Mouse (Mus musculus) WW6 (cell line): ENCODE measurements around the gene Hsdl2.
"Not testable (repeated sequence)": the region's sequence is repeated elsewhere in the genome, so short reads cannot be mapped to it uniquely, and the experiment has no call there.

Experiments used
- DNase-seq: peaks from one replicate; pipeline ENCODE4 v3.0.0-alpha.2; 2013; ENCODE audit warnings: low read depth, low spot score

Hsdl2 gene

DNA sequence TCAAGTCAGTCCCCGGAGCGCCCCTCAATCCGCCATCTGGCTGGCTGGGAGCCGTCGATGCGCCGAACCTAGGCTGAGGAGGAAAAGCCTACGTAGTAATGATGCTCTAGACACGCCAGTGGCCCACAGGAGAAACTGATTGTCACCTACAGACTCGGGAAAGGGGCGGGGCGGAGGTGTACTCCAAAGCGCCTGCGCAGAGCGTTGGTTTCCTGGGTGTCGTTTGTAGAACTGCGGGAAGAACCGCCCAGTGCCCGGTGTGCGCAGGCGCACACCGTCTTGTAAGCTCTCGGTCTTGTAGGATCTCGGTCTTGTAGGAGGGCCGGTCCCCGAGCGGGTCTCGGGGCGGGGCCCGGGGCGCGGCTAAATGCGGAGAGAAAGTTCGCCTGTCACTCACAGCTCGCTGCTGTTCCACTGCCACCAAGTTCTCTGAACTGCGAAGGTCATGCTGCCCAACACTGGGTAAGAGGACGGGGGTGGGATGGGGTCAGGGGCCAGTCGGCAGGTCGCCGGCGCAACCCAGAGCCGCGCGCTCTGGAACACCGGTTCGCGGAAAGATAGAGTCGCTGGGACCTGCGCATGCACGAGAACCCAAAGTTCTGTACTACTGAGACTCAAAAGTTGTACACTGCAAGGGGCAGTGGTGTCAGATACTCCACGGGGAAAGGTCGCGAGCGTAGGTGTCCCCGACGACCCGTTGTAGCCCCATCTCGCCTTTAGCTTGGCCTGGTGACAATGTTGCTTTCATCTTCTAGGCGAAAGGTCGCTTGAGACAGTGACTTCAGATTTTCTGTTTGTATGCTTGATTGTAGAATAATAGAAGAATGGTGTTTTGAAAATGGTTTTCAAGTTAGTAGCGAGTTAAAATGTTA lies at the start of gene Hsdl2:
Gene Hsdl2 (plus strand): TSS at position 250 of the 872 bp plus-strand sequence.
- peak; percentile 97 for DNase-seq

DNA sequence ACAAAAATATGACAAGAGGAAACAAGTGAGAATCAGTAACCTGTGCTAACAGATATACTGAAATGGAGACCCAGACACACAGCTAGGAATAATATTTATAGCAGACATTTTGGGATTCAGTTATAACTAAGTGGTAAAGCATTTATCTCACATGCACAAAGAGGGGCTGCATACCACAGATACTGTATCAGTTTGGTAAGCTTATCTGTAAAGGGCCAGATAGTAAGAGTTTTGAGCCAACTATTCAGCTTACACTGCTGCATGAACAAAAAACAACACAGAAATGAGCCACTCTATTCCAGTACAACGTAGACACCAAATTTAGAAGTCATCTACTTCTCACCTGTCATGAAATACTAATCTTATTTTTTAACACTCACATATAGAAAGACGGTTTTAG lies 48.1 kb upstream of the Hsdl2 start:
- DNase-seq, result no peak

DNA sequence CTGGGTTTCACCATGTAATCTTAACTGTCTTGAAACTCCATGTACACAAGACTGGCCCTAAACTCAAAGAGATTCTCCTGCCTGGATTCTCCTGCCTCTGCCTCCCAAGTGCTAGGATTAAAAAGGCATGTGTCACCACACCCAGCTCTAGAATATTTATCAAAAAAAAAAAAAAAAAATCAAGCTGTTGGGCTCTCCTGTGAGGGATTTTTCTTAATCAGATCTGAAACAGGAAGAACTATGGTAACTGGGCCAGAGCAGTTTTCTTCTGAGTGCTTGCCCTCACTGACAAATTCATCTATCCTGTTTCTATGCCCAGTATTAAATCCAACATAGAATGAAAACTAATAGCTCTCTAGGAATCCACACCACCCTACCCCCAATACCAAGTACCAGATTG lies 45.7 kb upstream of the Hsdl2 start:
- DNase-seq, result no peak

DNA sequence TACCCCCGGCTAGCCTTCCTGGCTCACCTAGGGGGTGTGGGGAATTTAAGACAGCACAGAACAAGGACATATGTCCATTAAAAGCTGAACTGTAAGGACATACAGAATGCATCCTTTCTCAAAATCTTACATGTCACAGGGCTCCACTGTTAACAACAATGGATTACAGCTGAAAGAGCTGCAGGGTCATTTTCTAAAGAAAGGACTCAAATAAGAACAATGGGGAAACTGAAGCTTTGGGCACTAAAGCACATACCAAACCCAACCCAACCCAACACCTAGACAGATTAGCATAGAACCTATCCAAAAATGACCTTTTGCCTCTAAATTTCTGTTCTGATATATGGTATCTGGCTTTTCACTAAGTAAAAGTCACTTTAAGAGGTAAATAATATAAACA lies 45.1 kb upstream of the Hsdl2 start:
- DNase-seq, result no peak

DNA sequence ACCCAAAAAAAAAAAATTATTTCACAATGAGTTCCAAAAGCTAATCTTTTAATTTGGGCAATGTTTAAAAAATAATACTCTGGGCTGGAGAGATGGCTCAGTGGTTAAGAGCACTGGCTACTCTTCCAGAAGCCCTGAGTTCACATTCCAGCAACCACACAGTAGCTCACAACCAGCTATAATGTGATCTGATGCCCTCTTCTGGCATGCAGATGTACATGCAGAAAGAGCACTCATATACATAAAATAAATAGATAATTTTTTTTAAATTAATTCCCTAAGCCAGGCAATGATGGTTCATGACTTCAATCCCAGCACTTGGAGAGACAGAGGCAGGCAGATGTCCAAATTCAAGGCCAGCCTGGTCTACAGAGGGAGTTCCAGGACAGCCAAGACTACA lies 38.4 kb upstream of the Hsdl2 start:
- no peak for DNase-seq

DNA sequence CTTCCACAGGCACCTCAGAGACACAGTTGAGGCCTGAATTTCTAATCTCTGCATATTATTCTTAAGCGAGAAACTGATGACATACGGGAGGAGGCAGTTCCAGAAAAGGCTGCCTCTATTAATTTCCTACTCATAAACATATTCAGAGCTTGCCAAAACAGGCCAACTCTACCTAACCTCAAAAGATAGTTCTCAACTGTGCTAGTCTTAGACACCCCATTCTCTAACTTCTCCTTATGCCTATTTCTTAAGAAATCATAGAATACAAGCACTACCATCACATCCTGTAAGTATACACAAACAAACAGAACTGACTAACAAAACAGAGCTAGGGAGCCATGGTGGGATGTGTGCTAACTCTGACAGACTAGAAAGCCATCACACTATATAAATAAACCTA lies 36.7 kb upstream of the Hsdl2 start:
- no peak for DNase-seq

DNA sequence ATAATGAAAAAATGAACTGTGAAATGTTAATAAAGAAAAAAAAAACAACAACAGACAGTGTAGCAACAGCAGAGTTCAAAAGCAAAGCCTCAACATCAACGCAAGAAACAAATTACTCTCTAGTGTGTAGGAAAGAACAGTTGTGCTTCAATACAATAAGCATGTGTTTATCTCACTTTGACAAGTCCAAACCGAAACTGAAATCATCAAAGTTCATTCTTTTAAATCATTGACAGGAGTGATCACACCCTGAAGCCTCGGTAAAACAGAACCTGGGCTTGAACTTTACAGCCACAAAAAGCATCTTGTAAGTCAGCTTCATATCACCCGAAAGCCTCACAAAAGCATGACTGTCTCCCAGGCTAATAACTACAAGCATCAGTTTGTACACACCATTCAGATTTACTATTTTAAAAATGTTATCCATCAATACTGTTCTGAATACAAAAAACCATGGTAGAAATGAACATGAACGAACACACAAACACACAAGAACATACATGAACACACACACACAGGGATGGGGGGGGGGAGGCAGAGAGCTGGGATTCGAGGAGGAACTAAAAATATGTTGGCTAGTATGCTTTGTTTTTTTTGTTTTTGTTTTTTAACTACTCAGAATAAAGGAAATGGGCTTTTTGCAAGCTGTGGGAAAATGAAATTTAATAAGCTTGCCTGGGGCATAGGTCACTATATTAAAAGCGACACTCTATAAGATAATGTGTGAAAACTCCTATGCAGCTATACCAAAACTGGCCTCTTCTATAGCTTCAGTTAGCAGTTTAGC lies 34.9 kb upstream of the Hsdl2 start:
- no peak for DNase-seq

DNA sequence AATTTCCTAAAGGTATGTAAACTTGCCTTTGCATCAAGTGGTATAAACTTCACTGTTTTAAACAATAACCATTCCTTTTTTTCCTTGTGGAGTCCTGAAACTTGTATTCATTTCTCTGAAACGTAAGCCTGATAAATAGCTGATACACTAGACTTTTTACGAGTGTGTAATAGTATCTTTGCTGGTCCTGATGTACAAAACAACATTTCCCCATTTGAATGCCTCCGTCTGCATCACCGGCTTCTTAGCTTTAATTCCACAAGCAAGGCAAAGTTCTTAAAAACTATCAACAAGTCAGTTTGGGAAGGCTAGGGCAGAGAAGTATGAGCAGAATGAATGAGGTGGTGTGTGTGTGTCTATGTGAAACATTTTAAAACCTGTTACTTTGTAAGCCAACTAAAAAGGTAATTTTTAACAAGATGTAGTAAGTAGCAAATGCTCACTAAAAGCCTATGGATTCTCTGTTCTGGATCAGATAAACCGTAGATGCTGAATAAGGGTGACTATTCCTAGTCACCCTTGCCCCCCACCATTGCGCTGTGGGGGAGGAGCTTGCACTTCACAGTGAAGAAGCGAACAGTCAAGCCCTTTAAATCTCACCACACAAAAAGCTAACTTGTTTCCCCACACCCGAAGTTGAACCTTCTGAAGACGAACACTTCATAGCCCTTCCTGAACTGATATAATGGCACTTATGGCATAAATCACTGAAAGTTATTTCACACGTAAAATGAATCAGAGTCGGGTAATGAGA lies 34.0 kb upstream of the Hsdl2 start:
- DNase-seq, result no peak

DNA sequence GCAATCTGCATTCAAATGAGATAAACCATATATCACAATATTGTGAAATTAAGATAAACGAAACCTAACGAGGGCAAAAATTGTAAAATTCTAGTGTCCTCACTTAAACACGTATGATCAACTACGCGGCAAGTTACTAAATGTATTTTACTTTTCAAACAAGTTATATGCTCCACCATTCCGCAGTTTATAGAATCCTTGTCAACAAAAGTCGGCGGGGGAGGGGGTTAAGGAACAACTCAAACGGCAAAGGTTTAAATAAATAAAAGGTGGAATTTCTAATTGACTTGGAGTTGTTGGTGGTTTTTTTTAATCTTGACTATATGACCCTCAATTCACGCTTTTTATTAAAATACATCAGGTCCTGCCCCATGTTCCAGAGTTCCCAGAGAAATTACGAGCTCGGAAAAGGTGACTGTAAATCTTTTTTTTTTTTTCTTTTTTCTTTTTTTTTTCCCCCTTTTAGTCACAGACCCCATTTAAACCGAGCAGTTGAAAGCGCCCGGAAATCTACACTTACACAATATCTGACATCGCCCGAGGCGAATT lies 33.3 kb upstream of the Hsdl2 start:
- DNase-seq, result no peak

DNA sequence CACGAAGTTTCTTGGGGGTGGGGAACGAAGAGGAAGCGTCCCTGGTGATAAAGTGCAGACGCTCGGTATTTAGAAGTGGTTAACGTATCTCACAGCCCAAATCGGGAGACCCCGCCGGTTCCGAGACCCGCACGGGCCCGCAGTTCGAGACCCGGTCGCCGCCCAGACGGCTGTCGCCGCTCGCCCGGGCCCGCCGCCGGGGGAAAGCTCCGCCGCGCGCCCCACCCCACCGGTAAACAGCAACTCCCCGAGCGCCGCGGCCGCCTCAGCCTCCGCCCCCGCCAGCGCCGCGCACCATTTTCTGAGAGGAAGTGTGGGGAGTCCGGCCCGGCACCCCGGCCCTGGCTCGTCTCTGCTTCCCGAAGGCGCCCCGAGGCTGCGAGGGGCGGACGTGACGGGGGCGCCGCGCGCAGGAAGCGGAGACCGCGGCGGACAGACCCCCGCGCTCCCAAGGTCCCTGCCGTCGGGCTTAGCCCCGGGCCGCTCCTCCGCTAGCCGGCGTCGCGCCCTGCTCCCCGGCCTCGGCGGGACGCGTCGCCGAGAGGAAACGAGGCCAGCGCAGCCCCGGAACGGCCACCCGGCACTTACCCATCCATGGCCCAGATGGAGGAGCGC lies 32.7 kb upstream of the Hsdl2 start:
- no peak for DNase-seq

DNA sequence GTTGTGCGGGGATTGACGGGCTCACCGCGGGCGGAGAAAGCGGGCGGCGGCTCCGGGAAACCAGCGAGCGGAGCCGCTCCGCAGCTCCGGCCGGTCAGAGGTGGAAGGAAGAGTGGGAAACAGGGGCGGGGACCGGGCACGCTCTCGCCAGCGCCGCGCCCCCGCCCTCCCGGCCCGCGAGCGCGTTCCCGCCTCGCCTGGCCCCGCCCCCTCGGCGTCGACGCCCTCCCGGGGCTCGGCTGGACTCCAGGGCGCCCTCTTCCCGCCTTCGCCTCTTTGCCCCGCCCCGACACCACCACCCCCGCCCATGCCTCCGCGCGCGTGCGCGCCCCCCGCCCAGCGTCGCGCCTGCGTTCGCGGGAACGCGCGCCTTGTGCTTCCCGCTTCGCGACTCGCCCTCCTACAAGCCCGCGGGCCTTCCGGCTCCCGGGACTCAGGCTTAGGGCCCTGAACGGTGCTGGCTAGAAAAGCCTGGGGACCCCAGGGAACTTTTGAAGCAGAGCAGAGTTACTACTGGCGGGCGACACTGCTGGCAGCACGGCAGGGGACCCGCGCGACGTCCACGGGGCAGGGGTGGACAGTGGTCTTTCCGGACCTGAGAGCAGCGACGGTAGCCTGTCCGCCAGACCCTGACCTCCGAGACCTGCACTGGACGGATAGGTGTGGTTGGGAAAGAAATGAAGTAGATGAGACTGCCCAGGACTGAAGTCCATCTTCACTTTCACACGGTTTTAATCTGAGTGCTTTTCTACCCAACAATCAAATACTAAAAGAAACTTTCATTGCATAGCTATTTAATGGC lies 32.0 kb upstream of the Hsdl2 start, which contains the start of gene Ptbp3:
Gene Ptbp3 (minus strand): TSS at position 190 of the 802 bp plus-strand sequence.
- DNase-seq, result peak; percentile 79

DNA sequence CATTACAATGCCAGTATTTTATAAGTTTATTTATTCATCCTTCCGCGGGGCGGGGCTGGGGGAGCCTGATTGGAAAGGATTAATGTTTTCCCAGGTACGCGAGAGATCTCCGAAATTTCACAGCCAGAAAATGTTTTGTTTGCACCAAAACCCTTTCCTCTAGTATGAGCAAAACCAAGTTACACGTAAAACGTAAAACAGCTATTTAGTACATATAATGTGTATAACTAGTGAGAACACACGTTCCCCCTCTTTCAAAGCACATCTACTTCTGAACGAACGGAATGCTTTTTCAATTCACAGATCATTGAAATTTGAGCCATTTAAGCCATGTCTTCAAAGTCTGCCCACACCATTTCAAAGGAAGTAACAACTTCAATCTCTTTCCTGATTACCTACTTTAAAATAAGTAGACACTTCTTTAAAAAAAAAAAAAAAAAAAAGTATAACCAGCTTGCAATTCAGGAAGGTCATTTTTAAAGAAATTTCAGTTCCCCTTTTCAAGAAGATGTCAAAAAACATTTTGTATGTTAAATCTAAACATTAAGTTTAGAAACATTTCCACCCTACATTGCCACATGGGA lies 31.3 kb upstream of the Hsdl2 start:
- no peak for DNase-seq

DNA sequence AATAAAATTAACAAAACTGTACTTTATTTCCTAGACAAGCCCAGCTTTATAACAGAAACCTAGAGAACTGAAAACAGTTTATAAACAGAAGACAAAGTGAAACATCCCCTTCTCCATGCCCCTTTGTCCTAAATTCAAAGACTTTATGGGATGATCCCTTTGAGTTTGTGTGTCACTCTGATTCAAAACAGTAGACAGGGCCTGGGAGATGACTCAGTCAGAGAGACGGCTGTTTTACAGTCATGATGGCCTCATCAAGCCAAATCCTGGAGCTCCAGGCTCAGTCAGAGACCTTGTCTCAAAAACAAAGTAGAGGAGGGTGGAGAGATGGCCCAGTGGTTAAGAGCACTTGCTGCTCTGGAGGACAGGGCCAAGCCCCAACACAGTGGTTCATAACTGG lies 29.5 kb upstream of the Hsdl2 start:
- no peak for DNase-seq

DNA sequence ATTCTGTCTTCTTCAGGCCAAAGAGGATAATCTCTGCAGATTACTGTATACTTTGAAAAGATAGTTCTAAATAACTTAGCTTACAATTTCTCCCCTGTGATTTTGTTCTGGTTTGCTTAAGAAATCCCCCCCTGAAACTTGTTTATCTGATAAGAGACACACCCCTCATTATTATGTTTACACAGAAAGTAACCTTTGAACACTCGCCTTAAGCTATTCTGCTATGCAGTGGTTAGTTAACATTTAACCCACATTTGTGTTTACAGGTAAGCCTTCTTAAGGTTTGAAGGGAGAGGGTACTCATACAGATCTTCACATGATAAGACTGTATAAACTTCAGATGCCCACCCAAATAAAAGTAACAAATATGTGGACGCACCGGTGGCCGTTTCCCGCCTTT lies 28.5 kb upstream of the Hsdl2 start:
- no peak for DNase-seq

DNA sequence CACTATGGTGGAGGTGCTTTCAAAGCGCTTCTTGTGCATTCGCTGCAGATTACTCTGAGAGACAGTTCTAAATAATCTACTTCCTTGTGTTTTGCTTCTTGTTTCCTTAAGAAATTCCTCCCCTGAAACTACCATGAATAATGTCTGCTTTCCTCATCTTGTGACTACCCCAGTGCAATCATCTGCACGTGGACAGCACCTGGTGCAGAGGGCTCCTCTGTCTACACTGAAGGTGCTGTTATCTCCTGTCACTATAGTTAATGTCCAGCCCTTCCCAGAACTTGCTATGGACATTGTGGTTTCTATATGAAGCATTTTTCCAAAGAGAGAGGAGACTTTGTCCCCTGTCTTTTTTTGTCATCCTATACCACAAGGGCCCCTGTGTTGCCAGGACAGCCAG lies 27.8 kb upstream of the Hsdl2 start:
- DNase-seq, result no peak

DNA sequence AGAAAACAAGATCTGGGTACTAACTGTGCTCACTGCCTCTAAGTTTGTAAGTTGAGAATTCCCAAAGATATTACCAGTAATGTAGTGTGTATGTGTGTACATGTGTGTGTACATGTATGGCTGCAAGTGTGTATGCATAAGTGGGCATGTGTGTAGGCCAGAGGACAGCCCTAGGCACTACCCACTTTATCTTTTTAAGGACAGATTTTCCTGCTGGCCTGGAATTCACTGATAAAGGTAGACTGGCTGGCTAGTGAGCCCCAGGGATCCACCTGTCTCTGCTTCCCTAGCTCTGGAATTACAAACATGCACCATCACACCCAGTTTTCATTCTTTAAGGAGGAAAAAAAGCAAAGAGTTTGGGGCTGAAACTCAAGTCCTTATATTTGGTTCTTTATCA lies 26.2 kb upstream of the Hsdl2 start:
- no peak for DNase-seq

DNA sequence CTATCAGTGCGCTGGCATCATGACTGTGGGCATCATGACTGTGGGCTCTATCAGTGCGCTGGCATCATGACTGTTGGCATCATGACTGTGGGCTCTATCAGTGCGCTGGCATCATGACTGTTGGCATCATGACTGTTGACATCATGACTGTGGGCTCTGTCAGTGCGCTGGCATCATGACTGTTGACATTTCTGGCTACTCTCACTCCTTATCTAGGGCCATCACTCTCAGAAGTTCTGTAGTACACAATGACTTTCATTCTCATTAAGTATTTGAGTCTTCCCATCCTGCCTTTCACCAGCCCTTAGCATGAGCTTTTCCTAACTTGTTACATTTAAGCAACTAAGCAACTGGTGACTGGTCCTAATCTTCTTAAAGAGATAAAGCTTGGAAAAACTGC lies 24.0 kb upstream of the Hsdl2 start:
- DNase-seq, result not testable (repeated sequence)

DNA sequence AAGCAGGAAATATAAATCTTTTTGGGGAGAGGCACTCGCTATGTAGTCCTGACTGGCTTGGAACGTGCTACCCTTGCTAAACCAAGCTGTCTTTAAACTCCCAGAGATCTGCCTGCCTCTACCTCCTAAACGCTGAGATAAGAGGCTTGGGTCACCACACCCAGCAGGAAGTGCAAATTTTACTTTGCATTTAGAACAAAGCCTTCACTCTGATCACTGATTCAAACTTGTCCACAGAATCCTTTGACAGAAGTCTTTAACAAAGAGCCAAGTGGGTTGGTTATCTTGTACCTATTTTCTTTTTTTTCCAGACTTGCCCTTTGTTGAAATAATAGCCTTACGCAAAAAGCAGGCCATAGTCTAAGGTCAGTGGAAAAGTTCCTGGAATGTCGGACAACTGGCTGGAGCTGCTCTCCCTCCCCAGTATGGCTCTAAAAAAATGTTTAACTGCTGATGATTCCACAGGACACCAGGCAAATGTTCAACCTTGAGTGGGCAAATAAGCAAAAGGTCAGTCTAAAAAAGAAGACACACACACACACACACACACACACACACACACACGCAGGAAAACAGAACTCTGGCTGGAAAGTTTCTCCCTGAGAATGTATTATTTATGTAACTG lies 23.2 kb upstream of the Hsdl2 start:
- DNase-seq, result no peak

DNA sequence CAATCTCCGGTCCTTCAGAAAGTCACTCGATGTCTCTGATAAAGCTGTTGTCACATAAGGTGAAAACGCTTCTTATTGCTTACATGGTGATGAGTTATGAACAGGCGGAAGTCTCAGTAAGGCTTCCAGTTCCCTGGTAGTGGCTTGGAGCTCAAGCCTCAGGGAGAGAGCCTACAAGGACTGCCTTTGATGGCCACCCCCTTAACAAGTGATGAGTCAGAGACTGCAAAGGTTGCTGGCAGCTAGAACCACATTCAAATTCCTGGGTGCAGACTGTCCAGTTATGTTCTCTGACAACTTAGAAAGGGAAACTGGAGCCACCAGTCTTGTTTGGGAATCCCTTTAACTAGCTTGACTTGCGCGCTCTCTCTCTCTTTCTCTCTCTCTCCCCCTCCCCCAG lies 21.2 kb upstream of the Hsdl2 start:
- no peak for DNase-seq

DNA sequence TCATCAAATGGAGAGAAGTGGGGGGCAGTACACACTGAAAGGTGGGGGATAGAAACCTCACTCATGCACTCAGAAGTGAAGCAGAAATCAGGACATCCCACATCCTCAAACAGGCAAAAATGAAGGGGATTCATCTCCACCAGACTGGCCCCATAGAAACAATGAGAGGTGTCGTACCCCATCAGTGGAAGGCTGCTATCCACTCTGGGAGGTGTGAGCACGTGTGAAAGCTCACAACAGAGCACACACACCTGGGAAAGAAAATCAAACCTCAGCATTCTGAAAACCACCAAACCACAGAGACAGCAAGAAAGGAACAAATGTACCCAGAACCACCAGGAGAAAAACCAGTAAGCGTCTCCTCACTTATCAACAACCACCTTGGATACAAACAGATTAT lies 17.2 kb upstream of the Hsdl2 start:
- DNase-seq, result no peak
